Mouse (Mus musculus) C2C12 (cell line): ENCODE results near the gene Nav2. TPM values are rescaled to one million over a fixed set of nuclear protein-coding genes. Genes with fewer than 3 reads are reported as not detected.

ENCODE experiments used
- H3K27me3 ChIP-seq: one replicate; pipeline ENCODE4 v1.6.1; 2011; ENCODE audit not compliant: control insufficient read depth, insufficient read depth, insufficient read length
- H3K36me3 ChIP-seq: one replicate; pipeline ENCODE4 v1.6.1; 2011; ENCODE audit not compliant: control insufficient read depth, insufficient read depth
- H3K4me3 ChIP-seq: one replicate; pipeline ENCODE4 v1.5.1; 2011; ENCODE audit warnings: mild to moderate bottlenecking, control low read depth; ENCODE audit not compliant: poor library complexity, insufficient read depth, severe bottlenecking
- H3K79me2 ChIP-seq: one replicate; pipeline ENCODE4 v1.6.1; 2011; ENCODE audit not compliant: control insufficient read depth, insufficient read depth
- H3K79me3 ChIP-seq: one replicate; pipeline ENCODE4 v1.6.1; 2011; ENCODE audit warnings: low read depth, control low read depth
- H3ac ChIP-seq: one replicate; pipeline ENCODE3; 2011; ENCODE audit warnings: low read depth; ENCODE audit not compliant: control insufficient read depth, insufficient read length
- CEBPB ChIP-seq: IDR thresholded peaks from one replicate; pipeline ENCODE4 v1.6.1; 2011; ENCODE audit warnings: low read depth, mild to moderate bottlenecking, control low read depth, moderate library complexity
- CTCF ChIP-seq: IDR thresholded peaks from one replicate; pipeline ENCODE4 v1.5.1; 2011; ENCODE audit not compliant: control insufficient read depth, insufficient read depth, insufficient read length
- FOSL1 ChIP-seq: IDR thresholded peaks from one replicate; pipeline ENCODE4 v1.8.0; 2011; ENCODE audit warnings: mild to moderate bottlenecking, low read length; ENCODE audit not compliant: poor library complexity, insufficient read depth, severe bottlenecking
- MAX ChIP-seq: IDR thresholded peaks from one replicate; pipeline ENCODE4 v1.6.1; 2011; ENCODE audit warnings: mild to moderate bottlenecking, control low read depth
- MYOD1 ChIP-seq: IDR thresholded peaks from one replicate; pipeline ENCODE4 v1.6.1; 2011; ENCODE audit warnings: low read depth; ENCODE audit not compliant: control insufficient read depth, insufficient read length
- MYOG ChIP-seq: IDR thresholded peaks from one replicate; pipeline ENCODE4 v1.6.1; 2011; ENCODE audit not compliant: control insufficient read depth, insufficient read length; ENCODE audit errors: extremely low read depth
- USF1 ChIP-seq: IDR thresholded peaks from one replicate; pipeline ENCODE4 v1.6.1; 2011; ENCODE audit warnings: low read depth, mild to moderate bottlenecking, control low read depth, moderate library complexity
- polyA plus RNA-seq: library from polyadenylated mRNA; unstranded; fragments of >200 nt; fragmentation: generic; extraction: Trizol; gene quantifications from one replicate; pipeline ENCODE4 v1.2.1, GENCODE M21; 2012; ENCODE audit warnings: missing spikeins

Gene Nav2
- polyA plus RNA-seq, 1 experiment, result 4.7 TPM

- Histone ChIP-seq H3ac (no peak overlapping the region), H3K36me3 (no peaks in the 10 kb centered on the region), H3K4me3 (no peak overlapping the region), H3K79me2 (peaks cover 7% of the 10 kb centered on the region), H3K79me3 (peaks cover 4% of the 10 kb centered on the region), H3K27me3 (no peaks in the 10 kb centered on the region)
- TF ChIP-seq MYOD1 (no peak), FOSL1 (no peak), MYOG (no peak), CTCF (no peak), CEBPB (no peak), USF1 (no peak)
These were observed 388.6 kb downstream of the Nav2 start for GRCm38 (mm10) chr7:49297148-49297547.

DNA sequence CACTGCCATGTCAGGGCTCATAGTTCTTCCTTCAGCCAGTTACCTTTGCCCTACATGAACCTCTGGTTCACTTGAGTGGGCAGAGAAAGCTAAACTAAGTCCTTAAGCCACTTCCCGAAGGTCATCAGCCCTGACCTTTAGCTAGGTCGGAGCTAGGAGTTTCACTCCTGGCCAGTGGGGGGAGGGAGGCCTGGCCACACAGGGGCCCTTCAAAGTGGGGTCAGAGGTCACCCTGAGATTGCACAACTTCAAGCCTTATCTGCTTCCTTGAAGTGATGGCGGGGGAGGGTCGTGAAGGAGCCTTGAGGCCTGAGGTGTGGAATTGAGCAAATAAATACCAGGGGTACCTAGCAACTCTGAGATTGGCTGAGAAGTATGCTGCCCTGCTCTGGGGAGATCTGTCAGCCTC is 389.9 kb downstream of the Nav2 start:
- Histone ChIP-seq H3K36me3 (no peaks in the 10 kb centered on the region), H3K4me3 (no peak overlapping the region), H3K79me2 (peaks cover 7% of the 10 kb centered on the region), H3K79me3 (peaks cover 3% of the 10 kb centered on the region), H3ac (no peak overlapping the region), H3K27me3 (no peaks in the 10 kb centered on the region)
- TF ChIP-seq USF1, result no peak
- TF ChIP-seq FOSL1, result no peak
- no peak for TF ChIP-seq MYOG
- TF ChIP-seq MYOD1, result no peak
- no peak for TF ChIP-seq CEBPB
- no peak for TF ChIP-seq MAX
- no peak for TF ChIP-seq CTCF

- TF ChIP-seq USF1, result no peak
- TF ChIP-seq MYOD1, result no peak
- no peak for TF ChIP-seq CTCF
- no peak for TF ChIP-seq MYOG
- no peak for TF ChIP-seq CEBPB
- no peak for TF ChIP-seq FOSL1
- no peak for TF ChIP-seq MAX
- Histone ChIP-seq H3K36me3 (no peaks in the 10 kb centered on the region), H3K79me2 (peaks cover under 1% of the 10 kb centered on the region), H3K27me3 (no peaks in the 10 kb centered on the region), H3ac (no peak overlapping the region), H3K79me3 (peaks cover 3% of the 10 kb centered on the region), H3K4me3 (no peak overlapping the region)
These were observed 393.0 kb downstream of the Nav2 start for GRCm38 (mm10) chr7:49301487-49301886.

- H3K79me3 ChIP-seq, result no peaks in the 10 kb centered on the region
- no peaks in the 10 kb centered on the region for H3K79me2 ChIP-seq
- H3K27me3 ChIP-seq, result no peaks in the 10 kb centered on the region
- no peak overlapping the region for H3ac ChIP-seq
- no peaks in the 10 kb centered on the region for H3K36me3 ChIP-seq
- H3K4me3 ChIP-seq, result no peak overlapping the region
- no peak for TF ChIP-seq USF1
- TF ChIP-seq CTCF, result no peak
- TF ChIP-seq MAX, result no peak
- no peak for TF ChIP-seq CEBPB
- TF ChIP-seq MYOD1, result no peak
- TF ChIP-seq MYOG, result no peak
- TF ChIP-seq FOSL1, result no peak
These were observed 395.3 kb downstream of the Nav2 start for GRCm38 (mm10) chr7:49303600-49304411.

DNA sequence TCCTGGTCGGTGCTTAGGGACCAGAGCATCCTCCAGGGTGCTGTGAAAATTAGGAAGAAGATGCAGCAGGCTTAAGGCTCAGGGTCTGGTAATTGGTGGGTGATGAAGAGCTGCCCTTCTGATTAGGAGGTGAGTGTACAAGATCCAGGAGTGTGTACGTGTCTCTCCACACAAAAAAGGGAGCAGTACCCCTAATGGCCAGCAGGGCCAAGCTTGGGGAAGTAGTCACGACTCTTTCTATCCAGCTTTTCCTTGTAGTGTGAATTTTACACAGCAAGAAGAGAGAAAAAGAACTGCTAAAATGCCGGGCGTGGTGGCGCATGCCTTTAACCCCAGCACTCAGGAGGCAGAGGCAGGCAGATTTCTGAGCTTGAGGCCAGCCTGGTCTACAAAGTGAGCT is 399.2 kb downstream of the Nav2 start:
- no peaks in the 10 kb centered on the region for H3K36me3 ChIP-seq
- TF ChIP-seq CTCF (no peak), FOSL1 (no peak), USF1 (no peak), MYOD1 (no peak), CEBPB (no peak), MAX (no peak)
- peaks cover 2% of the 10 kb centered on the region for H3K79me3 ChIP-seq
- no peak overlapping the region for H3K4me3 ChIP-seq
- no peaks in the 10 kb centered on the region for H3K79me2 ChIP-seq
- no peak overlapping the region for H3ac ChIP-seq
- H3K27me3 ChIP-seq, result no peaks in the 10 kb centered on the region
